Mouse (Mus musculus): Measurements from ENCODE around the gene Ptprd.

The Ptprd gene

DNA sequence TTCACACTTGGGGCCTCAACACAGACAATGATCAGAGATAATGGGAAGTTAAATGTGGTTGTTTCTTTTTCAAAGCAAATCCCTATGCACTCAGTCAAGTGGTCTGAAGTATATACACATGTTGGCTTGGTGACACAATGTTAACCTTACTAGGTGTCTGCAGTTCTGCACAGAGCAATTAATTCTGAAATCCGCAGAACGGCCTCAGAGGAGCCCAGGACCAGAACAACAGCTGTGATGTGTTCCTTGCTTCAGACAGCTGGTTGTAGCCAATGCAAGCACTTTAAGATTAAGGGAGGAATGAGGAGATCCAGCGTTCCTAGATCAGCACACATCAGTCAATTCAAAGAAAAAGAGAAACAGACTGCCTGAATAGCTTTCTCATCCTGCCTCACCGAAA, 1891.9 kb downstream of the Ptprd start:
- CTCF ChIA-PET: no interaction called here

DNA sequence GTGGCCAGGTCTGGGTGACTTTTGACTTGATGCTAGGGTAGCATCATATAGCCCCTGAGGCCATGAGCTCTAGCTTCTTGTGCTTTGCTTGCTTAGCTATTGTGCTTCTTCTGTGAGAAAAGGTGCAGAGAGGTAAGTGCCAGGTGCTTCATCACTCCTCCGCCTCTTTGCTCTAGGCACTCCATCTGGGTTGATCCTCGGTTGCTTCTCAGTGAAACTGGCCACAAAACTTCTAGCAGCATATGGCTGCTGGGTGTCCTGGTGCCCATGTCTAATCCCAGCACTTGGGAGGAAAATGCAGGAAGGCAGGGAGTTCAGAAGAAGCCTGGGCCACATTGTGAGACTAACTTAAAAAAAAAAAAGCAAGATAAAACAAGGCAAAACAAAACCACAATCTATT, 1895.8 kb downstream of the Ptprd start:
- CTCF ChIA-PET: no interaction called here

DNA sequence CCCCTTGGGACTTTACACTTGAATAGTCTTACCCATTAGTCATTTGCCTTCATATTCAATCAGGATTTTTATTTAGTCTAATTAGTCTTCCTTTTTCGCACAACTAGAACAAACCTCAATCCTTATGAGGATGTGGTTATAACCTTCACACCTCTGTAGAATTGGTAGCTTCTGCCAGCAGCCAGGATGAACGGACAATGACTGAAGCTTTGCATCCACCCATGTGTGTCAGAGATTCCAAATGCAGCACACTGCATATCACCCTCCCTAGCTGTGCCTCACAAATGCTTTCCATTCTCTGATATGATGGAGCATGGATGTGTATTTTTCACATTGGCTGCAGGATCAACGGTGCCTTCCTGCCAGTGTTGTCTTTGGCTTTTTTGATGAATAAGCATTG, 1898.0 kb downstream of the Ptprd start:
- CTCF ChIA-PET: no interaction called here

DNA sequence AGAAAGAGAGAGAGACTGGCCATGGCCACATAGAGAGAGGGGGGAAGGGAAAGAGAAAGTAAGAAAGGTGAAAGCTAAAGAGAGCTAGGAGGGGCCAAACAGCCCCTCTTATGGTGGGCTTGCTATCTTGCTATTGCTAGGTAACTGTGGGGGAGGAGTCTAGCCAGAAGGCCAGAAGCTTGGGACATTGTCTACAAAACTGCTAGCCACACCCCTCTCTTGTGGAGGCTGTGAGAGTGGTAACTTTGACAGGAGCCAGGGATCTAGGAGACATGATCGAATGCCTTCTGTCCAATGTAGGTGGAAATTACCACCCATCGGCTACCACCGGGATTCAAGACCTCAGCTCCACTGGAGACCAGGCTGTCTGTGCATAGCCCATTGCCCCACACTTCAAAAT, 1899.2 kb downstream of the Ptprd start:
- CTCF ChIA-PET: no interaction called here

DNA sequence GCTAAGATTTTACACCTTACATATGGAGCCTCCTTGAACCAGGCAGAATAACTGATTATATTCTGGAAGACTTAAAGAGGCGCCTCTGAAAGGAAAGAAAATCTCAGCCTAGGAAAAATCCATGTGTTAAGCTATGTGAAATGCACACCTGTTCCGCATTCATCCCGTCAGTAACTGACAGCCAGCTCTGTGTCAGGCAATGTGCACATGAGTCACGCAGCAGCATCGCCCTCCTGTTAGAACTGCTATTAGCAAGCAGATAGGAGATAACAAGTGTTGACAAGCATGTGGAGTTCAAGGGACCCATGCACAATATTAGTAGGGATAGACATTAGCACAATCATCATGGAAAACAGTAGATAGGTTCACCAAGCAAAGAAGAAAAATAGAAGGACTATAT, 1905.8 kb downstream of the Ptprd start:
- CTCF ChIA-PET: no interaction called here

DNA sequence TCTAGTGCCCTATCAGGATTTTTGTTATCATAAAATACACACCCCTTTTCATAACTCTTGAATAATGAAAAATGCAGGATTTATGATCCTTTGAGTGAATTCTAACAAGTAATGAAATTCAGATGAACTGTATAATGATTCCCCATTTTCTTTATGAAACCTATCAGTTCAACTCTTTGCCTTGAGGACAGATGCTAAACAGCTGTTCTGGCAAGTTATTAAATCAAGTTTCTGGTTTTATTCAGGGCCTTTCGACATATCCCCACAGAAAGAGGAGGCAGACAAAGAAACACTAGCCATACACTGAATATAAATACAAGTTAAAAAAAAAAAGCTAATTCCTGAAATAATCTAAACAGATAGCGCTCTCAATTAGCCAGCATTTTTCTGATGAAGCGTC, 1914.4 kb downstream of the Ptprd start:
- CTCF ChIA-PET: no interaction called here

DNA sequence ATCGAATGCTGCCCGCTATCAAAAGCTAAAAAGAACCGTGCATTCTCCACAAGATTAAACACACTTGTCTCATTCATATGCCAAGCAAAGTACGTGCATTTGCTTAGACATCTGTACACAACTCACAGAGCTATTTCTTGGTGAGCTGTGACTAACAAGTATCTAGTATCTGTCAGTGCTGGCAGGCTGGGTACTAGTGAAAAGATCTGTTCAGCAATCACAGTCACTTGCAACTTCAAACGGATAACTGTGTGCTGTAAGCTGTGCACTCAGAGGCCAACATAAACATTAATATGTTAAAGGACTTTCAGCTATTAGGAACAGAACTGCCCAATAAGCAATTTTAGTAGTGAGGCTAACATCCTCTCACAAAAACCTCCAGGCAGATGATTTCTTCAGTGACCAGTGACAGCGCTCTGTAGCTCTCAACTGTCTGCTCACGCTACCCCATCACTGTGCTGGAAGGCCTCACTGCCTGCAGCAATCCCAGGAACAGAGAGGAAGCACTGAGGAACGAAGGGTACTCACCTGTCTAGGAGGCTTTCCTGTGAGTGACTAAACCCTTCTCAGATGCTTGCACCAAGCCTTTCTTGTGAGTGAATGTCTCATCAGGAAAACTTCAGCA, 1918.9 kb downstream of the Ptprd start:
- CTCF ChIA-PET: no interaction called here

DNA sequence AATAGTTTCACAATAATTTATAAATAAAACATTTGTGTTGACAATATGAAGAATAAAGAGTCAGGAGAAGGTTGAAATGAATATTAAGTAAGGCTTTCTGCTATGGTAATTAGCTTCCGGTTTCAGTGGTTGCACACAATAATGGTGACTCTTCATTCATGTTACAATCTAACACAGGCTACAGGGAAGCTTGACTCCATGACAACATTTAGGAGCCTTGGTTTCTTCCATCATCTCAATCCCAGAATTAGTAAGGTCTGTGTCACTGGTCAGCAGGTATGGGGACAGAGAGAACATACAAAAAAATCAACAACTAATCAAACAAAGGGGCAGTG, 1921.3 kb downstream of the Ptprd start:
- CTCF ChIA-PET: no interaction called here

DNA sequence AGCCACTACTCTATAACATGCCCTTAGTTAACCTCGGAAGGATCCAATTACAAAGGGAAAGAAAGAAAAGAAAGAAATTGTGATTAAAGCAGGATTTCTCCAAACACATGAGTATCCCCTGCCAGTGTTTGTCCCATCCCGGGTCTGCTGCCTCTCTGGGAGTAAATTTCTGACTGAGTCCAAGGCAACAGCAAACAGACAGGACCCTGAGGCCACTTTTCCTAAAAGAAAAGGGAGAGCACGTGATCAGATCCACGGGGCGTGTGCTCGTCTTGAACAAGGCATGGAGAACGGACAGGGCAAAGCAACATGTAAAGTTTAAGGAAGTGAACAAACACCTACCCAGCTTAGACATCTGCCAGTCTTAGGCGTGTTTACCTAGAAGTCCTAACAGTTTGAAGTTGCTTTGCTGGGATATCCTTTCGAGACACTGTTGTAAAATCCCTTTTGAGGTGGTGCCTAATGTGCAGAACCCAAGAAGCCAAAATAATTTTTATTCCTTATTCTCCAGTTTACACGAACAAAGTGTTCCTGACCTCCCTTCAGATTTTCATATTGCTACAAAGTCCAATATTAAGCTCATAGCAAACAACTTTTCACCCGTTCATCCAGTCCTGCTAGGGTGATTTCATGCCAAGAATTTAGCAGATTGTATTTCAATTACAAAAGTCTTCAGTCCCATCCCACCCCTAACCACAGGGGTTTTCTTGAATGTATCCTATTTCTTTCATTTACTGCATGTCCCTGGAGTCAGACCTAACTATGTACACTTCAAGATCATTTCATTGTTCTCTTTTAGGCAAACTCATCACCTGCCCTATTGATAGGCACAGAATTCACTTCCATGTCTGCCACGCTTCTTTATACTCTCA, 1921.9 kb downstream of the Ptprd start:
- CTCF ChIA-PET: no interaction called here

DNA sequence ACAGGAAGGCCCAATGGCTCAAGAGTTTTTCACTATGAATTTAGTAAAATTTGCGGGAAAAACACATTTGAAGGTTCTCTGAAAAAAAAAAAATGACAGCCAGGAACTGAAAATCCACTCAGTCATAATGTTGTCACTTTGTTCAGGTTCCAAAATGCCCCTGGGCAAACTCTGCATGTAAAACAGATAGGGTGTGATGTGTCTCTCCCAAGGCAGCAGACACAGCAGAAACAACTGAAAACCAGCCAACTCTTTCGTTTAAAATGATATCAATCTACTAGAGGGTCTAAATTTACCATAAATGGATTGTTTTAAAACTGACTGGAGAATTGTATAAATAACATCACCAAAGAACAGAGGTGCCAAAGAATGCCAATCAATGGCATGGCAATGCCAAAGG, 1925.7 kb downstream of the Ptprd start:
- CTCF ChIA-PET: no interaction called here

DNA sequence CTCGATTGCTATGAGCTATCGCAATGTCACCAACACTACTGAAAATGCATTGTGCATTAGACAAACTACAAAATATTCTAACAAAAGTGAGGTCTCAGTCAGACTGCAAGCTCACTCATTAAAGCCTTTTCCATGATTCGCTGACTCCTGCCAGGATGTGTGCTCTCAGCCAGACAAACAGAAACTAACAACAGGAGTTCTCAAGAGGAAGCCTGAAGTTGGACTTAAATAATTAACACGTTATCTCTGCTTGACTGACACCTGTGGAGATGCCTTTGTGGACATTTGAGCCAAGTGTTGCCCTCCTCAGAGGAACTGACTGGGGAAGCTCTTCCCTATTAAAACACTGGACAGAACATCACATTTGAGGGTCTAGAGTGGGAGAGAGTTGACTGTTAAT, 1928.9 kb downstream of the Ptprd start:
- CTCF ChIA-PET: no interaction called here

DNA sequence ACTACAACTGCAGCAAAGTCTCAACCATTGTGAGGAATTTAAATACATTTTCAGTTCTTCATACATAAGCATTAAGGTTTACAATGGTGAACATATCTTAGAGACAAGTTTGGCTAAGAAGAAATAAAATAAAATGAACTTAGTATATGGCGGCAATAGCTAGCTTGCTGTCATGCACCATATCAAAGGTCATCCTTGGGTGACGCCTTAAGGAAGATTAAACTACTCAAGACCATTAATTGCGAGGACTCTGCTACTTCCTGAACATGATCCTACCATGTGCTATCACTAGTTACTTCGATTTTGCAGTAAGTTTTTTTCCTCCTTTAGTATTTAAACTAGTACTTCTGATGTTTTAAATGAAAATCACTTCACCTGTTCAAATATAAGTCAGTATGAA, 1949.0 kb downstream of the Ptprd start:
- CTCF ChIA-PET: no interaction called here

DNA sequence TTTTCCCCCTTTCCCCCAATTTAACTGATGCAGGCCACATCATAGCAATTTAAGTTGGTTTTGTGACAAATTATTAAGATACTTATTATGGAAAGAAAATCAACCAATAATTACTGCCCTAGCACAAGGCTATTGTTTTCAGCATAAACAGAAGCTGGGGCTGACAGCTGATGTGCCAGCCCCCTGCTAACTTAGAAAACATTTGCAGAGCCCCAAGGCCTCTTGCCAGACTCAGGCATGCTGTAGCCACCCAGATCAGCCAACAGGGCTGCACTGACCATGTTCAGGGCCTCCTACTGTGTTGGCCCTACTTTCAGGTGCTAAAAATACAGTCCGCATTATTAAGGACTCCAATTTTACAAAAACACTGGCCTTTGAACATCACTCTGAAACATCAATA, 1951.1 kb downstream of the Ptprd start:
- CTCF ChIA-PET: no interaction called here

DNA sequence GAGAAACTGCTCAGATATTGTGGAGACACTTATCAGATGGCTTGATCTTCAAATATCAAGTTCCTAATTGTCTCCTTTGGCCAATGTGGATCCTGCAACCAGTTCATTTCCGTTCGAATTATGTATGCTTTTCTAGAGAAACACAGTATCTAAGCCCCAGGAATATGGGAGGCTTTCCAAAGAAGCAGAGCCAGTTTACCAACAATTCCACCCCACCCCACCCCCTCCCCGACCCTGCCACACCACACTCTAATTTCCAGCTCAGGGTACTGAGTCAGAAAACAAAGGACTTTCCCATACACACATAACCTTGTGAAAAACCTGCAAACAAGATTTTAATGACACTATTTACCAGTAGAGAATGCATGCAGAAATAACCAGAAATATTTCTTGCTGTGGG, 1951.5 kb downstream of the Ptprd start:
- CTCF ChIA-PET: no interaction called here

DNA sequence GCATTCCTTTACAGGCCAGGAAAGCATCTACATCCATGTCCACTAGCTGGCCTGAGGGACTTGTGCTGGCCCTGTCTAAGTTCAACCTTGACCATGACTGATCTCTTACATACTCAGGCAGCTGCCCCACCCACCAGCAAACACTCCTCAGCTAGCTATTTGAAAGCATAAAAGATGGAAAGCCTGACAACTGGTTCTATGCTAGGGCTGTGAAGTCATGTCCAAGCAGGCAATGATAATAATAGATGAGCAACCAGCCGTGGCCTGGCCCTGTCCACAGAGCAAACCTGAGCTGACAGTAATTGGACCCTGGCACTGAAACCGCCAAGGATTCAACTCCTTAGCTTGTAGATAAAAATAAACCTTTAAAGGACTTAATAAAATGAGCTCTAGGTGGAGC, 1952.1 kb downstream of the Ptprd start:
- CTCF ChIA-PET: no interaction called here

DNA sequence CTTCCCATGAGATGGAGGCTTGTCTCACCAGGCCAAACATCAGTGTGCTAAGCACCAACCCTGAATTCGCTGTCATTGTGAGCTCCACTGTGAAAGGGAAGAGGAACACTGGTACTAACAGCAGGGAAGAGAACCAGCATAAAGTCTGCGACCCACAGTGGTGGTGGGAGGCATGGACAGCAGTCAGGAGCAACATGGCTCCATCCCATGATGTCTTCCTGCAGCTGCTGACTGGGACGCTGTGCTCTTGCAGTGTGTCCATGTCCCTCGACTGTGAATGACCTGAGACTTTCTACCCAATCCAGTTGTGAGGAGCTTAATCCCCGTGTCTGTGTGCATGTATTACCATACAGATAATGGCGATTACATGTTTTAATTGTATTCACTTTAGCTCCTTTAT, 1967.4 kb downstream of the Ptprd start:
- CTCF ChIA-PET: no interaction called here

DNA sequence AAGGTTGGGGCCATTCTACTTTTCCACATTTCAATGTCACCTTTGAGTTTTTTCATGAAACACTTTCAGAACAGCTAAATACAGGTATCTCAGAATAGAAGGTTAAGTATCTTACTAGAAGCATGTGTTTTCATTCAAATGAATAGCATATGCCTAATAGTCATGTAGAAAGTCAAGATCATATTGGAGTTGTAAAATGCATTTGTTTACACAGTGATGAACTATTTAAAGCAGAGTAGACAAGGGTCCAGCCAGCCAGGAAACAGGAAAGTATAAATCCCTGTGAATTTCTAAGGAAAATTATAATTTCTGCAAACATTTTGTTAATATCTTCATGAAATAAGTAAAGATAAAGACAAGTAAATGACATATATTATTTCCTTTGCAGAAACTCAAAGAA, 1970.2 kb downstream of the Ptprd start:
- CTCF ChIA-PET: no interaction called here

DNA sequence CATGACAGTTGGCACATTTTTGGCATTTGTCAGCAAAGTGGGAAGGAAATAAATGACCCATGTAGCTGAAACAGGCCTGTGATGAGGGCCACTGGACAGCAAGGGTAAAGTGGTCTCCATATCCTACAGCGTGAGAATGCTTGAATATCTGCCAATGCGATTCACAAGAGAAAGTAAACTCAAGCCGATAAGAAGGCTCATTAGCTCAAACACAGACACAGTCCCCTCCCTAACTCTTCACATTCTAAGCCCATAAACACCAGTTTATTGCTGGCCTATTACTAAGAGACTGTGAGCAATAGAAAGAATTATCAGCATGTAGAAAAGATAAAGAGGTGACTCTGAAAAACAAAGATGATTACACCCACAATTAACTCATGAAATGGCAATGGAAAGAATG, 1970.6 kb downstream of the Ptprd start:
- CTCF ChIA-PET: no interaction called here

DNA sequence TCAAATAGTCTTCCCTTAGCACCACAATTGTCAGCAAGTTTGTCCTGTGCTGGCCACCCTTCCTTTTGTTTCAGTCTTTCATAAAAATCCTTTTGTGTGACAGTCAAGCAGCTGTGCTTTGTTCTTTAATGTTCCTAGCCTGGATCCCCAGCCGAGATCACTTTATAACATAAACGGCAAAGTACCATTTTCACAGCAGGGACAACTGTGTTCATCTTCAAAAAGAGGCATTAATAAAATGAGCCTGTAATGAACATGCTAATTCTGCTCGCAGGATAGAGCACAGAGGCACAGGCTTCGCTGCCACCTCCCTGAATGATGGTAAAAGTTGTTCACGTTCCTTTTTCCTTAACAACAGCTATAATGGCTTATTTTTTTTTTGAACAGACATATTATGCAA, 1972.7 kb downstream of the Ptprd start:
- CTCF ChIA-PET: no interaction called here

DNA sequence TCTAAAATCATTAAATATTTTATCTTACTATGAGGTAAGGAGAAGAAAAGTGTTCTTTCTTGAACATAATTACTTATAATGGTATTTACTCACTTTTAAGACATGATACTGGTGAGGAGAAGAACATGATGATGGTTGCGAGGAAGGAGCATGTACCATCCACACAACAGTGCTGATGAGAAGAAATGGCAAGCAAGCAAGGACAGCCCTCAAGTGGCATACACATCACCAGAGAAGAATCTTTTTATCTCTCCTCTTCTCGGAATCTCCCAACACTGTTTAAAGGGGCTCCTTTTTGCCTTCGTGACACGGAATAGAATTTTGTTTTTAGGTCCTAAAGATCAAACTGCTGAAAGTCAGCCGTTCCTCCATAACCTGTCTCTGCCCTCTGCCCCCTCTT, 1973.2 kb downstream of the Ptprd start:
- CTCF ChIA-PET: no interaction called here

DNA sequence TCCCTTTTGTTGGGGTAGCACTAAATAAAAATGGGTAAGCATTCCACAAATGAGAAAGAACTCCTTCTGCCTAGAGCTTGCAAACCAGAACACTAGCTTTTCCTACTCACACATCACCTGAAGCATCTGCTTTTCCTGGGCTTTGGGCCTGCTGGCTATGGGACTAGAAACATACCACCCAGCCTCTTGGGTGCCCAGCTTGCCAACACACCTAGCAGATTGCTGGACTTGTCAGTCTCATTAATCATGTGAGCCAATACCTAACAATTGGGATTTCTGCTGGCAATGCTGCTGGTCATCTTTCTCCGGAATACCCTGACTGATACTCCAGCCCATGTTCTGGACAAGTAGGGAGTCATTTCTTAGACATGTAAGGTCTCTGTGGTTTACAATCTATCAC, 1973.9 kb downstream of the Ptprd start:
- CTCF ChIA-PET: no interaction called here

DNA sequence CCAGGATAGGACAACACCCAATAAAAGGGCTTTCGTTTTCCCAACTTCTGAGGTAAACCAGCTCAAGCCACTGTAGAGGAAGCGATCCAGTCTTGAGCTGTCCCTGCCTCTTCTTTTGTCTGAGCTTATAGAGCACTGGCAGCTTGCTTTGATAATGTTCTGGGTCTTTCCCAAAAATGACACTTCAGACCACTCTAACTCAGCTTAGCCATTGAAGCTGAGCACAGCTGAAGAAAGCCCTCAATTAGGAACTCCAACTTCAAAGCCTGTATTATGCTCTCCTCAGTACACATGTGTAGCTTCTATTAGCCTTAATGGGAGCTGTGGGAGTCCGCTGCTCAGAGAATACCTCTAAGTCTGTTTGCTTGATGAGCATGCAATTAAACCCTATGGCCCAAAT, 1988.0 kb downstream of the Ptprd start:
- CTCF ChIA-PET: no interaction called here

DNA sequence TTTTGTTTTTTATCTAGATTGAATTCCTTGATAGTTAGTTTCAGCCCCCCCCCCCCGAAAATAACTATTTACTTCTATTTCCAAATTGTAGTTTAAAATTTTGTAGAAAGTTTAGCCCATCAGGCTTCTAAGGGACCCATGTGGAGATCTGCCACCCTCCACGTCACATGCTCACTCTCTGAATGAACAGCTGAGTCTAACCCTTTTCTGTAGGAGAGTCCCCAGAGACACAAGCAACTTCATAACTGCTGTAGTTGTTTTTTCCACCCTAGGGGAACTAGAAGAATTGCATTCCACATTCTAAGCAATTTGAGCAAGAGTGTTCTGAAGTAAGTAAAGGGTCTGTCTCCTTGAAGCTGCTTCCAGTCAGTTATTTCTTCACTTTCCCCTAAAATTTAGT, 1989.2 kb downstream of the Ptprd start:
- CTCF ChIA-PET: no interaction called here

DNA sequence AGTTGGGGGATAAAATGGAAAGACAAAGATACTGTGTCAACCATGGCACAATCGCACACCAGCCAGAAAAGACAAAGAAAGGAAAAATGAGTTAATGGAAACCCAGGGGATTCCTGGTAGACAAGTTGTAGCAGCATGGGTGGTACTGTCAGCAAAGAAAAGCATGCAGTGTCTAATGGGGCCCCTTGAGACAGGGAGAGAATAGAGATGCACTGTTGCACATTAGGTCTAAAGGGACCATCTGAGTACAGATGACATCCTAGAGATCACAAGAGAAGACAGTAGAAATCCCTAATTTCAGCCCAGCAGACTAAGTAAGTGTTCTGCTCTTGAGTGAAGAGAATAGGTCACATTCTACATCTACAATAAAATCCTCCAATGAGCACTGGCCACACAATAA, 1993.7 kb downstream of the Ptprd start:
- CTCF ChIA-PET: no interaction called here
